ENCODE assay signal across 1 mouse cellular context in the genomic region with DNA sequence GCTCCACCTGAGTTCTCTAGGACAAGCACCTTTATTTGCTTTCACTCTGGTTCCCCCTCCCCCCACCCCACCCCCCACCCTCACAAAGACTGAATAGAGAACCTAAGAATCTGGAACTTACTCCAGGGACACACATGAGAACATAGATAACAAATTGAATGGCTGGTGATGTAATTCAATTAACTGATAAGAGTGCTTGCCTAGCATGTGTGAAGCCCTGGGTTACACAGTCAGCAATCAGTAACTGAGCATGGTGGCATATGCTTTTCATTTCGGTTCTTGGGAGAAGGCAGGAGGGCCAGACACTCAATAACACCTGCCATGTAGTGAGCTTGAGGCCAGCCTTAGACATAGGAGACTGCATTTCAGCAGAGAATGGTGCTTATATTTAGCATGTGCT.
TF ChIP-seq lines count a peak whose summit lies in the region.

No protein-coding gene starts in this region.

TF ChIP-seq in MEL, 35 proteins besides CTCF, POLR2A, EP300 and RAD21 (continued from another document):
- TF ChIP-seq MXI1 (IDR thresholded peaks at IDR 0.05; ENCODE audit: low read depth, low read length): peak; percentile 41
- TF ChIP-seq HCFC1 (IDR thresholded peaks at IDR 0.05; ENCODE audit: low read depth, low read length): no peak
- no peak for TF ChIP-seq MAZ (IDR thresholded peaks at IDR 0.05; ENCODE audit: low read depth, low read length)
- TF ChIP-seq SIN3A (IDR thresholded peaks at IDR 0.05; ENCODE audit: low read length): peak; percentile 50; the same call in 1 of the 2 replicates
- no peak for TF ChIP-seq SMC3 (IDR thresholded peaks at IDR 0.05; ENCODE audit: low read depth, low read length)
- peak; percentile 60 for TF ChIP-seq GATA1 (IDR thresholded peaks at IDR 0.05; ENCODE audit: low read depth, low read length)
- TF ChIP-seq ETS1 (IDR thresholded peaks at IDR 0.05; ENCODE audit: low read depth, low read length): peak; percentile 96
- TF ChIP-seq POLR2AphosphoS2 (IDR thresholded peaks at IDR 0.05; ENCODE audit: low read length): no peak
- no peak for TF ChIP-seq KAT2A (conservative IDR thresholded peaks at IDR 0.05; ENCODE audit: low read depth, low read length)
- TF ChIP-seq USF2 (IDR thresholded peaks at IDR 0.05; ENCODE audit: borderline replicate concordance in 1 of 2, insufficient read depth in 1 of 2, low read depth in 1 of 2, low read length in 2 of 2): no peak
- no peak for TF ChIP-seq E2F4 (IDR thresholded peaks at IDR 0.05; ENCODE audit: borderline replicate concordance, low read depth, low read length)
- TF ChIP-seq MYC (IDR thresholded peaks at IDR 0.05; ENCODE audit: low read depth, low read length): 0 out of 2 replicates have a peak, but pooled peaks have one; percentile 44
- no peak; the same call in 1 of the 2 replicates for TF ChIP-seq TCF12 (IDR thresholded peaks at IDR 0.05; ENCODE audit: low read depth, low read length)
- TF ChIP-seq ZKSCAN1 (IDR thresholded peaks at IDR 0.05; ENCODE audit: low read depth, low read length): no peak
- TF ChIP-seq ELF1 (IDR thresholded peaks at IDR 0.05; ENCODE audit: low read depth, low read length): no peak
- no peak for TF ChIP-seq TAL1 (IDR thresholded peaks at IDR 0.05; ENCODE audit: low read length)
- no peak for TF ChIP-seq MEF2A (IDR thresholded peaks at IDR 0.05; ENCODE audit: extremely low read depth, insufficient replicate concordance, low read depth, low read length, poor library complexity, severe bottlenecking)
- TF ChIP-seq BHLHE40 (IDR thresholded peaks at IDR 0.05; ENCODE audit: borderline replicate concordance, low read depth, low read length): peak; percentile 17; the same call in 1 of the 2 replicates
- no peak for TF ChIP-seq USF1 (IDR thresholded peaks at IDR 0.05; ENCODE audit: low read depth, low read length)
- no peak for TF ChIP-seq JUND (IDR thresholded peaks at IDR 0.05; ENCODE audit: low read depth, low read length)
- TF ChIP-seq TBP (IDR thresholded peaks at IDR 0.05; ENCODE audit: low read depth, low read length): 0 out of 2 replicates have a peak, but pooled peaks have one; percentile 20
- TF ChIP-seq RCOR1 (IDR thresholded peaks at IDR 0.05; ENCODE audit: low read depth, low read length): peak; percentile 26; the same call in 1 of the 2 replicates
- no peak for TF ChIP-seq NELFE (IDR thresholded peaks at IDR 0.05; ENCODE audit: low read depth, low read length)
- TF ChIP-seq POLR2AphosphoS5 (IDR thresholded peaks at IDR 0.05; ENCODE audit: borderline replicate concordance, low read depth, low read length): no peak
- TF ChIP-seq NRF1 (IDR thresholded peaks at IDR 0.05; ENCODE audit: insufficient read depth, low read depth, low read length, poor library complexity, severe bottlenecking): no peak
- TF ChIP-seq UBTF (IDR thresholded peaks at IDR 0.05; ENCODE audit: borderline replicate concordance, insufficient read depth, low read depth, low read length): no peak
- no peak for TF ChIP-seq GABPA (IDR thresholded peaks at IDR 0.05; ENCODE audit: low read depth, low read length)
